20 mouse cellular contexts compared by ENCODE assay signal in the genomic region with DNA sequence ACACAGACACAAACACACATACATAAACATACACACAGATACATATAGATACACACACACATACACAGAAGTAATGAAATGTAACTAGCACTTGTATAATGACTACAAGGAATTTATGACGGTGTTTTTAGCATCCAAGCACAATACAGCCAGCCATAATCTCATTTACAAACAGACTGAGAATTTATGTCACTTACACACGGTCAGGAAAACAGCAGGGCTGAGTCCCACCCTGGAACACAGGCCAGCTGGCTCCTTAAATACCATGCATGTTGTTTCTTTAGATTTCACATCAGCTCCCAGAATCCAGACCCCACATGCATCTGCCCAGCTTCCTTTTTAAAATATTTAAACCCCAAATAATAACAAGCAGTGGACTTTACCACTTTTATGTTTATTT.
DNase-seq lines count a peak whose midpoint lies in the region; ATAC-seq and TF ChIP-seq lines count a peak whose summit lies in the region.
"Had no signal": no experiment of that assay in that cellular context is flagged by ENCODE, and none has a peak within 500 bp of the region (broad histone marks: within the 10 kb centered on the region; RNA-seq: fewer than 3 reads in every experiment).

No protein-coding gene starts in this region.

- H3K9me3 ChIP-seq in kidney, postnatal 0 days (replicated peaks; ENCODE audit: low read length), result no peaks in the 10 kb centered on the region
- H3K9me3 ChIP-seq: embryonic facial prominence, embryonic 10.5 days; embryonic facial prominence, embryonic 13.5 days; hindbrain, embryonic 12.5 days; hindbrain, embryonic 15.5 days had no signal

- no peaks in the 10 kb centered on the region for H3K36me3 ChIP-seq in kidney, postnatal 0 days (ENCODE audit: insufficient read depth, low read length)
- H3K36me3 ChIP-seq: embryonic facial prominence, embryonic 10.5 days; embryonic facial prominence, embryonic 13.5 days; hindbrain, embryonic 12.5 days; hindbrain, embryonic 15.5 days had no signal

- no peak overlapping the region for H3K4me2 ChIP-seq in kidney, postnatal 0 days (ENCODE audit: low read length)
- H3K4me2 ChIP-seq: embryonic facial prominence, embryonic 13.5 days; heart, embryonic 11.5 days; hindbrain, embryonic 12.5 days; hindbrain, embryonic 15.5 days had no signal

- no peak for ATAC-seq in kidney, postnatal 0 days (replicated peaks; ENCODE audit: low FRiP score, low read depth)
- ATAC-seq: activated CD4-positive, CD25-positive, alpha-beta regulatory T cell, adult 4 months; forebrain, embryonic 16.5 days had no signal

- peak; percentile 2 for DNase-seq in embryo, embryonic 11 days
- no peak for DNase-seq in embryo, embryonic 10.5 days (ENCODE audit: low spot score)
- peak; percentile 72 for DNase-seq in kidney, postnatal 0 days (ENCODE audit: low spot score)
- no peak for DNase-seq in kidney, adult 18-20 months
- peak; percentile 6 for DNase-seq in retina, postnatal 1 day
- DNase-seq in retina, embryonic 14.5 days (ENCODE audit: low spot score), result no peak
- DNase-seq: cerebellum, adult 18-20 months; cerebellum, adult 9-10 months; cerebellum, postnatal 14 days; gastrocnemius, adult 2 months; gastrocnemius, postnatal 14 days; heart, adult 11 months had no signal

- H3K4me3 ChIP-seq in kidney, postnatal 0 days (replicated peaks; ENCODE audit: low read depth, low read length), result no peak overlapping the region
- H3K4me3 ChIP-seq: embryonic facial prominence, embryonic 10.5 days; embryonic facial prominence, embryonic 13.5 days; erythroblast, embryonic 14.5 days; gastrocnemius, adult 2 months; hindbrain, embryonic 12.5 days; hindbrain, embryonic 15.5 days had no signal

- TF ChIP-seq CTCF in kidney, postnatal 0 days (IDR thresholded peaks at IDR 0.05; ENCODE audit: low read depth), result no peak

- no peak overlapping the region for H3K9ac ChIP-seq in kidney, postnatal 0 days (ENCODE audit: low read depth, low read length)
- H3K9ac ChIP-seq: embryonic facial prominence, embryonic 13.5 days; hindbrain, embryonic 12.5 days; hindbrain, embryonic 15.5 days had no signal

- H3K4me1 ChIP-seq in kidney, postnatal 0 days (replicated peaks; ENCODE audit: insufficient read depth, low read length), result no peaks in the 10 kb centered on the region
- H3K4me1 ChIP-seq: embryonic facial prominence, embryonic 10.5 days; embryonic facial prominence, embryonic 13.5 days; hindbrain, embryonic 12.5 days; hindbrain, embryonic 15.5 days had no signal

- no peak overlapping the region for H3K27ac ChIP-seq in kidney, postnatal 0 days
- H3K27ac ChIP-seq: embryonic facial prominence, embryonic 10.5 days; embryonic facial prominence, embryonic 13.5 days; gastrocnemius, adult 2 months; hindbrain, embryonic 12.5 days; hindbrain, embryonic 15.5 days had no signal

- H3K27me3 ChIP-seq in kidney, postnatal 0 days (ENCODE audit: insufficient read depth, low read length), result no peaks in the 10 kb centered on the region
- H3K27me3 ChIP-seq: embryonic facial prominence, embryonic 13.5 days; hindbrain, embryonic 12.5 days; hindbrain, embryonic 15.5 days had no signal

- WGBS in kidney, postnatal 0 days, result 30% methylated on average over 2 of the region's 2 CpGs

Comparison
In these comparisons a context has a peak if more than half of its experiments do, and no peak if none do; other contexts are left out.
1. DNase-seq: peak in embryo, embryonic 11 days (single experiment), kidney, postnatal 0 days (single experiment) and retina, postnatal 1 day (single experiment); none in embryo, embryonic 10.5 days (single experiment), kidney, adult 18-20 months (single experiment) and retina, embryonic 14.5 days (single experiment).